Mouse (Mus musculus) lung, embryonic 16.5 days (tissue): ENCODE measurements around the gene Ehbp1l1. TPM values are rescaled to one million over a fixed set of nuclear protein-coding genes. Genes with fewer than 3 reads are reported as not detected.

Source experiments
- ATAC-seq: fragments of 200-750 bp; cut with Nextera tagmentation; 2 replicates; pipeline ENCODE4 v1.8.0; 2017; ENCODE audit warnings: low read depth, mild to moderate bottlenecking, moderate library complexity
- H3K27ac ChIP-seq: fragments of 300-500 bp; sonication (generic); 2 replicates; pipeline ENCODE4 v1.5.1; 2014; ENCODE audit warnings: mild to moderate bottlenecking, control low read depth, low read length
- H3K27me3 ChIP-seq: fragments of 300-500 bp; sonication (generic); 2 replicates; pipeline ENCODE4 v1.6.1; 2014; ENCODE audit warnings: low read depth, low read length, mixed read lengths; ENCODE audit not compliant: control insufficient read depth, insufficient read depth
- H3K36me3 ChIP-seq: fragments of 300-500 bp; sonication (generic); 2 replicates; pipeline ENCODE4 v1.6.1; 2014; ENCODE audit warnings: low read length; ENCODE audit not compliant: control insufficient read depth, insufficient read depth
- H3K4me1 ChIP-seq: fragments of 300-500 bp; sonication (generic); replicated peaks from 2 replicates; pipeline ENCODE4 v1.6.1; 2014; ENCODE audit warnings: low read length, mixed read lengths; ENCODE audit not compliant: control insufficient read depth, insufficient read depth
- H3K4me2 ChIP-seq: fragments of 300-500 bp; sonication (generic); 2 replicates; pipeline ENCODE4 v1.6.1; 2014; ENCODE audit warnings: low read depth, low read length, control low read depth
- H3K4me3 ChIP-seq: fragments of 300-500 bp; sonication (generic); 2 replicates; pipeline ENCODE4 v1.5.1; 2014; ENCODE audit warnings: mild to moderate bottlenecking, low read length, control low read depth
- H3K9ac ChIP-seq: fragments of 300-500 bp; sonication (generic); 2 replicates; pipeline ENCODE4 v1.6.1; 2014; ENCODE audit warnings: low read length, control low read depth
- H3K9me3 ChIP-seq: fragments of 300-500 bp; sonication (generic); 2 replicates; pipeline ENCODE4 v1.6.1; 2016; ENCODE audit warnings: low read length; ENCODE audit not compliant: control insufficient read depth
- WGBS: fragments of 180-500 bp; shearing (Covaris S2); extraction: QIAGEN DNeasy Blood & Tissue Kit; methylation state at CpG from one replicate; pipeline ENCODE4 v1.1.7; 2014; 5-methylcytosine and 5-hydroxymethylcytosine counted together
- polyA plus RNA-seq: library from polyadenylated mRNA; unstranded; fragments of >200 nt; fragmentation: Nextera tagmentation; extraction: Ambion mirVana; gene quantifications from 2 replicates; pipeline ENCODE4 v1.2.1, GENCODE M21; 2015

Gene Ehbp1l1
- polyA plus RNA-seq, 1 experiment from 2014 or later, result 25.9 TPM

- peak; percentile 84 for ATAC-seq
- H3K4me3 ChIP-seq, result peak within 1 kb of the TSS; percentile 84
- peaks cover 34% of the 10 kb centered on the region for H3K4me1 ChIP-seq
- 17% methylated on average over 11 of the region's 14 CpGs for WGBS
- peak within 1 kb of the TSS; percentile 85 for H3K9ac ChIP-seq
- H3K27ac ChIP-seq, result peak within 1 kb of the TSS; percentile 100
- H3K27me3 ChIP-seq, result no peaks in the 10 kb centered on the region
- no peaks in the 10 kb centered on the region for H3K36me3 ChIP-seq
- no peaks in the 10 kb centered on the region for H3K9me3 ChIP-seq
- H3K4me2 ChIP-seq, result peak within 1 kb of the TSS; percentile 95
These were observed 14.5 kb upstream of the Ehbp1l1 start, which contains the start of gene Ltbp3 for GRCm38 (mm10) chr19:5740320-5741317. Gene Ltbp3 (plus strand): TSS chr19:5740904.

- WGBS, result 52% methylated on average over 2 of the region's 2 CpGs
- Histone ChIP-seq H3K27me3 (no peaks in the 10 kb centered on the region; the same call in 1 of the 2 replicates), H3K9ac (no peak overlapping the region), H3K9me3 (no peaks in the 10 kb centered on the region), H3K4me3 (no peak overlapping the region), H3K4me2 (no peak overlapping the region), H3K4me1 (peaks cover 31% of the 10 kb centered on the region), H3K27ac (peak overlapping the region; percentile 100), H3K36me3 (no peaks in the 10 kb centered on the region)
- no peak for ATAC-seq
These were observed 13.3 kb upstream of the Ehbp1l1 start for GRCm38 (mm10) chr19:5739446-5739845.

GRCm38 (mm10) chr19:5734325-5734724 lies 8.2 kb upstream of the Ehbp1l1 start:
- no peaks in the 10 kb centered on the region for H3K36me3 ChIP-seq
- no peak for ATAC-seq
- 80% methylated on average over 9 of the region's 9 CpGs for WGBS
- no peak overlapping the region for H3K9ac ChIP-seq
- H3K4me1 ChIP-seq, result peaks cover 15% of the 10 kb centered on the region
- H3K4me3 ChIP-seq, result no peak overlapping the region
- no peak overlapping the region for H3K27ac ChIP-seq
- H3K27me3 ChIP-seq, result no peaks in the 10 kb centered on the region; the same call in 1 of the 2 replicates
- H3K9me3 ChIP-seq, result no peaks in the 10 kb centered on the region
- no peak overlapping the region for H3K4me2 ChIP-seq

GRCm38 (mm10) chr19:5731264-5731978 lies 5.3 kb upstream of the Ehbp1l1 start:
- peak overlapping the region; percentile 38; the same call in 1 of the 2 replicates for H3K27ac ChIP-seq
- H3K36me3 ChIP-seq, result no peaks in the 10 kb centered on the region
- H3K4me1 ChIP-seq, result peaks cover 35% of the 10 kb centered on the region
- peak overlapping the region; percentile 82 for H3K9ac ChIP-seq
- peak overlapping the region; percentile 90 for H3K4me2 ChIP-seq
- ATAC-seq, result peak; percentile 84
- no peaks in the 10 kb centered on the region for H3K9me3 ChIP-seq
- peak overlapping the region; percentile 78 for H3K4me3 ChIP-seq
- WGBS, result under 1% methylated on average over 47 of the region's 47 CpGs
- H3K27me3 ChIP-seq, result no peaks in the 10 kb centered on the region; the same call in 1 of the 2 replicates

GRCm38 (mm10) chr19:5730314-5731186 lies 4.4 kb upstream of the Ehbp1l1 start:
- Histone ChIP-seq H3K4me1 (peaks cover 40% of the 10 kb centered on the region), H3K27ac (no peak overlapping the region)

GRCm38 (mm10) chr19:5729444-5729815 lies 3.3 kb upstream of the Ehbp1l1 start, which contains the start of gene Fam89b:
Gene Fam89b (minus strand): TSS chr19:5729653.
- no peaks in the 10 kb centered on the region for H3K36me3 ChIP-seq
- WGBS, result under 1% methylated on average over 31 of the region's 37 CpGs
- no peaks in the 10 kb centered on the region for H3K27me3 ChIP-seq
- peaks cover 51% of the 10 kb centered on the region for H3K4me1 ChIP-seq
- H3K9ac ChIP-seq, result peak within 1 kb of the TSS; percentile 96
- H3K27ac ChIP-seq, result peak within 1 kb of the TSS; percentile 90
- no peaks in the 10 kb centered on the region for H3K9me3 ChIP-seq
- peak within 1 kb of the TSS; percentile 87 for H3K4me3 ChIP-seq
- ATAC-seq, result peak; percentile 82
- H3K4me2 ChIP-seq, result peak within 1 kb of the TSS; percentile 94

More at GRCm38 (mm10) chr19:5730314-5731186, 4.4 kb upstream of the Ehbp1l1 start:
- no peak for ATAC-seq
- Histone ChIP-seq H3K27me3 (no peaks in the 10 kb centered on the region; the same call in 1 of the 2 replicates), H3K9ac (peak overlapping the region; percentile 82), H3K36me3 (no peaks in the 10 kb centered on the region), H3K4me3 (peak overlapping the region; percentile 78), H3K9me3 (no peaks in the 10 kb centered on the region), H3K4me2 (peak overlapping the region; percentile 90)
- 72% methylated on average over 29 of the region's 29 CpGs for WGBS

- Histone ChIP-seq H3K9me3 (no peaks in the 10 kb centered on the region), H3K9ac (peak overlapping the region; percentile 96), H3K27me3 (no peaks in the 10 kb centered on the region), H3K27ac (peak overlapping the region; percentile 90), H3K4me2 (peak overlapping the region; percentile 94), H3K4me3 (peak overlapping the region; percentile 87), H3K4me1 (peaks cover 55% of the 10 kb centered on the region), H3K36me3 (no peaks in the 10 kb centered on the region)
- WGBS, result 6% methylated on average over 37 of the region's 37 CpGs
- peak; percentile 13 for ATAC-seq
These were observed 2.7 kb upstream of the Ehbp1l1 start for GRCm38 (mm10) chr19:5728631-5729443.

DNA sequence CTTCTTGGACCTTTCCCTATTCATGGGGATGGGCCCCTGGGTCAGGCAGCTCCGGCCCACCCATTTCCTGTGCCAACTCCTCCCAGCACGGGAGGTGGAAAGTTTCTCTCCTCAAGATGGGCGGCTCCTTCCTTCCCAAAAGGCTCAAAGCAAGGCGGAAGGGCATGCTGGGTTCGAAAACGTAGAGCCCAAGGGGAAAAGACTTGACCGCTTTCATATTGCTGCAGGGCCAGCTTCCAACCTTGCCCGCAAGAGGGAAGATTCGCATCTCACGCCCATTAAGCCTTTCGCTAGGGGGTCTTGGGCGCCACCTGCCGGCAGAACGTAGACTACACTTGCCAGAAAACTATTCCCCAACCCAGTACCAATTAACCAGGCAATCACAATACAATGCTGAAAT lies 1.6 kb upstream of the Ehbp1l1 start:
- Histone ChIP-seq H3K27me3 (no peaks in the 10 kb centered on the region), H3K36me3 (0 out of 2 replicates have a peak, but pooled peaks cover 2% of the 10 kb centered on the region), H3K4me2 (peak overlapping the region; percentile 94), H3K4me3 (peak overlapping the region; percentile 87), H3K9ac (peak overlapping the region; percentile 96), H3K27ac (peak overlapping the region; percentile 66), H3K4me1 (peaks cover 55% of the 10 kb centered on the region), H3K9me3 (no peaks in the 10 kb centered on the region)
- ATAC-seq, result no peak; the same call in 1 of the 2 replicates
- WGBS, result 2% methylated on average over 14 of the region's 14 CpGs
